Mouse (Mus musculus): ENCODE measurements around the gene Gemin7. TPM values are rescaled to one million over a fixed set of nuclear protein-coding genes. Genes with fewer than 3 reads are reported as not detected.
A peak's percentile ranks its signal among the peaks of the same experiment; 100 is the strongest.
"Not testable (repeated sequence)": the region's sequence is repeated elsewhere in the genome, so short reads cannot be mapped to it uniquely, and the experiment has no call there.

Gemin7 gene
- 41.0 and 56.4 TPM in 2 replicates for total RNA-seq (2017)

DNA sequence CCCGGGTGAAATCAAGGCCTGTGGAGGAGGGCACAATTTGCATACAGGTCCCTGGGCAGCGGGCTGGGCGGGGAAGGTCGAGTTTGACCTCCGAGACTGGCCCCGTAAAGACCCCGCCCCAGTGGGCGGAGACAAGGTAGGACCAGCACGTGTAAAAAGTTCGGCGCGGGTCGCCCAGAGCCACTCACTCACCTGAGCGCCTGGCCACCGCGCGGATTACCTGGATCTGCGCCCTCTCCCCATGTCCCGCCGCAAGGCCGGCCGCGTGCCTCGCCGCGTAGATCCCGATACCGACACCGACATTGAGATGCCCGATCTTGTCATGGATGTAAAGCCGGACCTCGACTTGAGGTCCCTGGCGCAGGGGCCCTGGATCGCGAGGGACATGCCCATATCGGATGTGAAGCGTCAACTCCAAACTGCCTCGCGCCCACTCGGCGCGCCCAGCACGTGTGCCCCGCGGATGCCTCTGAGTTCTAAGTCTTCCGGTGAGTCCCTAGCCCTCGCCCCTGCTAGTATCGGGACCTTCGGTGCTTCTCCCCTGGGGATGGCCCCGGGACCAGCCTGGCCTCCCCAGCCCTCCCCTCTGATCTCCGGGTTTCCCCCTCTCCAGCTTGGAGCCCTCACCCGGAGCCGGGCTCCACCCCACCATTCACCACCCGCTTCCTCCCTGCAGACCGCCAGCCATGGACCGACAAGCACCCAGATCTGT, at the start of gene Gemin7, which contains the start of gene Zfp296:
Gene Gemin7, minus strand, starts transcription at position 455 of the 712 bp plus-strand sequence.
Gene Zfp296, plus strand, starts transcription at position 147 of the 712 bp plus-strand sequence.
- peak; percentile 45 for ATAC-seq (replicated peaks; ENCODE audit: low read depth, poor library complexity, severe bottlenecking)

DNA sequence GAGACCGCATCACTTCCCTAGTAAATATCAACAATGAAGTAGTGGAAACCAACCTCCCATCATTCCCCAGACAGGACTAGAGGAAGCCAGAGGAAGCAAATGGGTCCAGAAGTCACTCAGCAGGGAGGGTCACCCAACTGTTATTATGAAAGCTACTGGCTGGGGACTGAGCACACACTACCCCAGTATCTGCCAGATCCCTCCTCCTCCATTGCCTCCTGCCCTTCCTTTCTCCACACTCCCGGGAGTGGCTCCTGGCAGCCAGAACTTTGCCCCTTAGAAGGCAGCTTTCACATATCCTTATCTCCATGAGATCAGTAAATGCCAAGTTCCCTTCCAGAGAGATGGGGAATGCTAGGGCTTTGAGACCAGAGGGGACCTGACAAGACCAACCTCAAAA, 46.0 kb upstream of the Gemin7 start:
- ATAC-seq (replicated peaks; ENCODE audit: low read depth, poor library complexity, severe bottlenecking): no peak

DNA sequence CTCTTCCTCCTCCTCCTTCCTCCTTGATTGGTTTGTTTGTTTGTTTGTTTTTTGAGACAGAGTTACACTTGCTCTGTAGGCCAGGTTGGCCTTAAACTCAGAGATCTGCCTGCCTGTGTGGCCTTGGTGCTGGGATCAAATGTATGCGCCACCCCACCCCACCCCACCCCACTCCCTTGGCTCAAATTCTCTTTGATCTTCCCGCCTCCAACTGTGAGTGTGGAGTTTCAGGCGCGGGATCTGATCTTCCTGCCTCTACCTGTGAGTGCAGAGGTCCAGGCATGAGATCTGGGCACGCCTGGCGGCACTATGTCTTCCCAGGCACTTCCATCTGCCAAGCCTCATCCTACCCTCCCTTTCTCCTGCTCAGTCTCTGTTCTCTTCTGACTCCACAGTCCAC, 44.8 kb upstream of the Gemin7 start:
- no peak for ATAC-seq (replicated peaks; ENCODE audit: low read depth, poor library complexity, severe bottlenecking)

DNA sequence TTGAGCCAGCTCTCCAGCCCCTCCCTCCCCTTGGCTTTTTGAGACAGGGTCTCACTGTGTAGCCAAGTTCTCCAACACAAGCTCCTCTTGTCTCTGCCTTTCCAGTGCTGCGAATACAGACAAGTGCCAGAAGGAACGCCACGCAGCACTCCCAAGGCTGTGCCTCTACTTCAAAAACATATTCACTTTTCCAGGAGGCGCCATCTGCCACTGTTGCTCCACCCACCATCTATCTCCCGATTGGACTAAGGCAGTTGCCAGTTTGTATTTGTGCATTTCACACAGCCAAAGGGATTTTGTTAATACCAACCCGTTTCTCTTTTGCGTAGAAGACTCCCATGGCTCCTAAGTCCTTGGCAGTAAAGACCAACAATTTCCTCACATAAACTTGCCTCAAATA, 43.4 kb upstream of the Gemin7 start:
- ATAC-seq (replicated peaks; ENCODE audit: low read depth, poor library complexity, severe bottlenecking): no peak

DNA sequence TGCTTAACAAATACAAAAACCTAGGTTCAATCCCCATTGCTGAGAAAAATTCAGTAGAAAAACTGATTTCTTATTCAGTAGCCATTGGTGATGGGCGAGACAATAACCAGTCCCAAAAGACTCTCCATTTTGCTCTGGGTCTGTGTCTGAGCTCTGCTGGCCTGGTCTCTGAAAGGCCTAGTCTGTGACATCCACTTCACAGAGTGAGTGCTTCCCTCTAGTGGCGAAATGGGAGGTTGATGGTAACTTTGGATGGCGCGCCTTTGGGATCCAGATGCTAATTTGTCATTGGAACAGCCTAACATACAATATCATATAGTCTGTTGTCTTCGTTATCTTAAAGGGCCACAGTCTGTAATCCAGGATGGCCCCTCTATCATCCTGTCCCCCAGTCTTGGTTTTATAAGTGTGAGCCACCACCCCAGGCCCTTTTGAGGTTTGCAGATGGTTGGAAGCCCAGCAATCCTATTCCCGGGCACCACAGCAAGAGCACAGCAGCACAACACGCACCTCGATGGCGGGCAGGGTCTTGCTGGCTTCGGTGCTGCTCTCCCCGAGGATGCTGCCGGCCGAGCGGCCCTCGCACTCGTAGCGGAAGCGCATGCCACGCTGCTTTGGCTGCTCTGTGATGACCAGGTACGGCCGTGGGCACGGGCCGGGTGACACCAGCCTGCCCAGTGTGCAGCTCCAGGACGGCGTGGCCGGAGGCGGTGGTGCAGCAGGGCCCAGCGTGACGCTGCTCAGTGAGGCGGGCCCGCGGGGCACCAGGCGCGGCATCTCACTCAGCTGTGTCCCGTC, 41.8 kb upstream of the Gemin7 start:
- peak; percentile 95 for ATAC-seq (replicated peaks; ENCODE audit: low read depth, poor library complexity, severe bottlenecking)

DNA sequence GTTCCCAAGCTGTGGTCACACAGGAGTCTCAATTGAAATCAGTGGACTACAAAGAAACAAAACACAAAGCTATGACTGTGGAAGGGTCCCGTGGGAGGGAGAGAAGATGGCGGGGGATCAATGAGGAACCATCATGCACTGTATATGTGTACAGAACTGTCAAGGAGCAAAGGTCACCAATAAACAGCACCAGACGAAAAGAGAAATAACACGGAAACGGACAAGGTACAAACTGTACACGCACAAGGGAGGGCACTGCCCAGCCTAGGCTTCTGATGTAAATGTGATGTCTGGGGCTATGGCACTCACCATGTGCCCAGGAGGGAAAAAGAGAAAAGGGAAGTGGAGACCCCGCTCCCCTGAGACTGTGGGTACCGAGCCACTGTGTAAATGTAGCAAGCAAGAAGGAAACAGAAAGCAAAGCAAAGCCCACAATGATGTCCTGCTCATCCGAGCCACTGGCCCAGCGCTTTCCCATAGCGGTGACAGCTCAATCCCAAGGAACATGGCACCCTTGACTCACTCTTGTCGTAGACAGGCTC, 37.7 kb upstream of the Gemin7 start:
- ATAC-seq (replicated peaks; ENCODE audit: low read depth, poor library complexity, severe bottlenecking): peak; percentile 31

DNA sequence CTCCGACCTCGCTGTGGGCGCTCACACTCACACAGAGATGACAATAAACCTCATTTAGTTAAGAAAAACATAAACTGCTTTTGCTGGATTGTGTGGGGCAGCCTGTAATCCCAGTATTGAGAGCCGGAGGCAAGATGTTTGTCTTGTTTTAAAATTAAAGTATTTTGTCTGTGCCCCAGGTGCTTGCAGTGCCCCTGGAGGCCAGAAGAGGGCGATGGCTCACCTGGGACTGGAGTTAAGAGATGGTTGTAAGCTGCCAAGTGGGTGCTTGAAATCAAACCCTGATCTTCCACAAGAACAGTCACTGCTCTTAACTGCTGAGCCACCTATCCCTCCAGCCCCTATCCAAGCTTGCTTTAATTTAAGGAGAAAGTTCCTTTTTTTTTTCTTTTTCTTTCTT, 33.6 kb upstream of the Gemin7 start:
- ATAC-seq (replicated peaks; ENCODE audit: low read depth, poor library complexity, severe bottlenecking): no peak

DNA sequence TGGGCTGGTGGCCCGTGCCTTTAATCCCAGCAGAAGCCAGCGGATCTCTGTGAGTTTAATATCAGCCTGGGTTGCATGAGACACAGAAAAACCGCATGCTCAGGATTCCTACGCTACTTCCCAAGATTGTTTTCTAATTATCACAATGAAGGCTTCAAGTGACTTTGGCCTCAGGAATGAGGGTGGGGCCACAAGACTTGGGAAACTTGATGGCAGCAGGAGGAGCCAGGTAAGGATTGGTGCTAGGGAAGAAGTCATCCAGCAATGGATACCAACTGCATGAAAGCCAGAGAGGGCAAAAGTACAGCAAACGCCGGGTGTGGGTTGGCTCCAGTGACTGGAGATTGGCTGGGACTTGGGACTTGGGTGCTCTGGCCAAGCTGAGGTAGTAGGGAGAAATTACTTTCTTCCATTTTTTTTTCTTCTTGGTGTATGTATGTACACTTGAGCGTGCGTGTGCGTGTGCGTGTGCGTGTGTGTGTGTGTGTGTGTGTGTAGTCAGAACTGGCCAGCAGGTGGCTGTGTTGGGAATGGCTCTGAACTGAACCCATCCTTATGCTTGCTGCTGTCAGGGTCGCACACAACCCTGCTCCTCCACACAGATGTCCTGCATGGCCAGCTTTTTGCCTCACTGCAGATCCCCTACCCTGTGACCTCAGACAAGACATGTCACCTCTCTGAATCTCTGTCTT, 32.4 kb upstream of the Gemin7 start:
- ATAC-seq (replicated peaks; ENCODE audit: low read depth, poor library complexity, severe bottlenecking): no peak

DNA sequence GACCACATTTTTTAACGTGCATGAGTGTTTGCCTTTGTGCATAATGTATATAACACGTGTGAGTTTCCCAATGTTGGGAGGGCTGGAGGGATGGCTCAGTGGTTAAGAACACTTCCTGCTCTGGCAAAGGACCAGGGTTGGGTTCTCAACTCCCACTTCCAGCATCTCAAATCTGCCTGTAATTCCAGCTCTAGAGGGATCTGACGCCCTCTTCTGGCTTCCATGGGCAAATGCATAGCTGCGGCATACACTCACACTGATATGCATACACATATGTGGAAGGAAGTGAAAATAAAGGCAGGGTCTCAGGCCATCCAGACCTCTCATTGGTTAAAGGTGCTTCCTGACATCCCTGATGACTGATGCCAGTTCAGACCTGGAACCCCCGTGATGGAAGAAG, 29.9 kb upstream of the Gemin7 start:
- no peak for ATAC-seq (replicated peaks; ENCODE audit: low read depth, poor library complexity, severe bottlenecking)

DNA sequence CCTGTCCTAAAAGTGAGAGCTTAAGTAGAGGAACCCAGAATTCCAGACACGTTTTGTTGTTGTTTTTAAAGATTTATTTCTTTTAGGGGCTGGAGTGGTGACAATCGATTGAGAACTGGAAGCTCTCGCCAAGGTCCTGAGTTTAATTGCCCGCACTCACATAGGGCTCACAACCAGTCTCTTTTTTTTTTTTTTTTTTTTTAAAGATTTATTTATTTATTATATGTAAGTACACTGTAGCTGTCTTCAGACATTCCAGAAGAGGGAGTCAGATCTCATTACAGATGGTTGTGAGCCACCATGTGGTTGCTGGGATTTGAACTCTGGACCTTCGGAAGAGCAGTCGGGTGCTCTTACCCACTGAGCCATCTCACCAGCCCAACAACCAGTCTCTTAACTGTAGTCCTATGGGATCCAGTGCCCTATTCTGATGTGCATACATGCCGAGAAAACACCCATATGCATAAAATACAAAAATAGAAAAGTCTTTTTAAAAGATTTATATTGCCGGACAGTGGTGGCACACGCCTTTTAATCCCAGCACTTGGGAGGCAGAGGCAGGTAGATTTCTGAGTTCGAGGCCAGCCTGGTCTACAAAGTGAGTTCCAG, 27.3 kb upstream of the Gemin7 start:
- ATAC-seq (replicated peaks; ENCODE audit: low read depth, poor library complexity, severe bottlenecking): not testable (repeated sequence)

DNA sequence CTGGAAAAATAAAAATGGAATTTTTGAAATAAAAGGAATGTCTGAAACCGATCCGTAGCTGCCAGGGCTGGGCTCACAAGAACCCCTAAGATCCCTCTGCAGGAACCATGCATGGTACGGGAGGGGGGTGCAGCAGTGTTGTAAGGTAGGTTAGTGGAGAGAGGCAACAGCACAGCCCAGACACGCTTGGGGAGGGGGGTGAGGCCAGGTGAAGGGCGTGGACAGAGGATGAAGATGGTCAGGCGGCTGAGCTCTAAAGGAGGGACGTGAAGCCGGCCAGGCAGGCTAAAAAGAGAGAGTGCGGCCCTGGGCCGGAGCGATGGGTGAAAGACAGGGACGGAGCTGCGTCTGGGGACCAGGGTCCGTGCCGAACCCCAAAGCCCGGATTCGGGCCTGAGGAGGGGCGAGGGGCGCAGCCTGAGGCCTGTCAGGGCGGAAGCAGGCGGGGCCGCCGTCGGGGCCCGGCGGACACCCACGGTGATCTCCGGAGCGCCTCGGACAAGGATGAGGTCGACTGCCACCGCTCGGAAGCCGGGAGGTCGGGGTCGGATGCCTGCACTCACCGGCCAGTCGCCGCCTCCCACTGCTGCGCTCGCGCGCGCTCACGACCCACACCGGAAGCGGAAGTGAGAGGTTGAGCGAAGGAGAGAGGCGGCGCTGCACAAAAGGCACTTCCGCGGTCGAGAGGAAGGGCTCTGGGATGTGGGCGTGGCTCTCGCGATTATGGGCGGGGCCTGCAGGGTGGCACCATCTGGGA, 26.6 kb upstream of the Gemin7 start, which contains the start of gene Clasrp:
Gene Clasrp, minus strand, starts transcription at position 638 of the 757 bp plus-strand sequence.
- ATAC-seq (replicated peaks; ENCODE audit: low read depth, poor library complexity, severe bottlenecking): peak; percentile 99

DNA sequence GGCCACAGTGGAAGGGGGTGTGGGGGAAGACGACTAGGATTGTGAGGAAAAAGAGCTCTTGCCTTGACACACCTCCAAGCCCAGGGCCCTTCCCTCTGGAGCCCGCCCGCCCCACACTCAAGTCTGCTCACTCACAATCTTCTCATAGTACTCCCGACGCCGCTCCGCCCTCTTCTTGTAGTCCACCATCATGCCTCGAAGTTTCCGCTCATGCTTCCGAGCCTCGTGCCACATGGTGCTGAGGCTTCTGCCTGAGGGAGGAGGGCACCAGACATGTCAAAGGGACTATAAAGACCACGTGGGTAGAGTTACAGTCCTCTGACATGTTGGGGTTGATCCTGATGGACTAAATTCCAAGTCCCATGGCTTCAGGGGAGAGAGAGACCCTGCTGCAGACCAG, 25.7 kb upstream of the Gemin7 start:
- no peak for ATAC-seq (replicated peaks; ENCODE audit: low read depth, poor library complexity, severe bottlenecking)

DNA sequence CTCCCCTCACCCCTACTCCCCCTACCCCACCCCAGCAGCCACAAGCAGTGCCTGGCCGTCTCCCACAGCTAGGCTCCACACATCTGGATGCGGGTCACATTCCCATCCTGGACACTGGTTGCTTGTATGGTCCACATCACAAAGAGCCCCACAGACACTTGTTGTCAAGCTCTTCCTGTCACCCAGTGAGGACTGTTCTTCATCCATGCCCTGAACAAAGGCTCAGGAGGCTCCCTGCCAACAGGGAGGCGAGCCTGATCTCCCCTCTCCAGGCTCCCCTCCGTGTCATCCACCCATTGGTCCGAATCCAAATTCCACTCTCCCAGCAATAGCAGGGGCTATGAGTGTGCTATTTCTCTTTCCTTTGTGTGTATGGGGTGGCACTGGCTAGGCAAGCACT, 23.2 kb upstream of the Gemin7 start:
- ATAC-seq (replicated peaks; ENCODE audit: low read depth, poor library complexity, severe bottlenecking): no peak

DNA sequence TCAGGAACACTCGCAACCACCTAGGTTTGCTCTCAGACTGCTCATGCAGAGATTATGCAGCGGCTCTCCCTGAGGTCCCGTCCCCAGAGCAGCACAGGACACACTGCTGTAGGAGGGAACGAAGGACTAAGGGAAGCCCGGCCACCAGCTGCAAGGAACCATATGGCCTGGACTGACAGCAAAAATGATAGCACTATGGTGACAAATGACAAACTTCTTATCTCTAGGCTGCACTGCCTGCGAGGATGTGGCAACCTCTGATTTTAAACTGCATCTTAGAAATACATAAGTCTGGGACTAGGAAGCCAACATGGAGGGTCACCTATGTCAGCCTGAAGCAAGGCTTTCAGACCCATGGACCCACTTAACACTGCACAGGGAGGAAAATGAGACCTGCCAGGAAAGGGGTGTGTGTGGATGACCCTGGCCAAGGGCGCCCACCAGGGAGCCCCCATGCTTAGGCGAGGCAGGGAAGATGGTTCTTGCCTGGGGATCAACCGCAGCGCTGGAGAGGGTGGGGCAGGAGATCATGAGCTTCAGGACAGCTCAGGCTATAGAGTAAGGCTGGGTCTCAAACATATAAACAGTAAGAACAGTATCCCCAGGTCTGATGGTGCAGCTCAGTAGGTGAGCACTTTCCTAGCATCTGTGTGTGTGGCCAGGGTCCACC, 15.8 kb upstream of the Gemin7 start:
- ATAC-seq (replicated peaks; ENCODE audit: low read depth, poor library complexity, severe bottlenecking): peak; percentile 22; the same call in 1 of the 2 replicates

DNA sequence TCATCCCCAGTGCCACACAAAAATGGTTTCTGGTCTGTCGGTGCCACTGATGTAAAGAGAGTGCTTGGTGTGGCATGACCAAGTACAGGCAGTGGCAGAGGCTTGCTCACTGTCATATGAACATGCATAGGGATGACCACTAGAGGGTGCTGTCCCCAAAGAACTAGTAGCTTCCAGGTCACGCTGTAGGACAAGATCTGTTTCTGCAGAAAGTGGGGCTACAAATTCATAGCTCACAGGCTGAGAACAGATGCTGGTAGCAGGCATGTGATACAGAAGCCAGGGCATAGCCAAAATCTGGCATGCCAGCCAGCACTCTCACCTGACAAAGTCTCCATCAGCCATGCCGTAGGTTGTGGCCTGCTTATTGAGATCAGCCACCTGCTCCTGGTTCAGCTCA, 12.5 kb upstream of the Gemin7 start:
- peak; percentile 82 for ATAC-seq (replicated peaks; ENCODE audit: low read depth, poor library complexity, severe bottlenecking)

DNA sequence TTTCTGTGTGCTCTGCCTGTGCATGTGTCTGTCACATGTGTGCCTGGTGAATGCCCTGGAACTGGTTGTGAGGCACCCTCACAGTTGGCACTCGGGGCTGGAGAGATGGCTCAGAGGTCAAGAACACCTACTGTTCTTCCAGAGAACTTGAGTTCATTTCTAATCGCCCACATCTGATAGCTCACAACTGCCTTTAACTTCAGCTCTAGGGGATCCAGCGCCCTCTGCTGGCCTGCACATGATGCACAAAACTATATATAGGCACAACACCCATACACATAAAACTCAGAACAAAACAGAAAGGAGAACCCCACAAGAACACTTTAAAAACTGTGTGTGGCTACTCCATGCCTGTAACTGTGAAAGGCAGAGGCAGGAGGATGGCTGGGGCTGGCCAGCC, 11.8 kb upstream of the Gemin7 start:
- ATAC-seq (replicated peaks; ENCODE audit: low read depth, poor library complexity, severe bottlenecking): peak; percentile 35; the same call in 1 of the 2 replicates

DNA sequence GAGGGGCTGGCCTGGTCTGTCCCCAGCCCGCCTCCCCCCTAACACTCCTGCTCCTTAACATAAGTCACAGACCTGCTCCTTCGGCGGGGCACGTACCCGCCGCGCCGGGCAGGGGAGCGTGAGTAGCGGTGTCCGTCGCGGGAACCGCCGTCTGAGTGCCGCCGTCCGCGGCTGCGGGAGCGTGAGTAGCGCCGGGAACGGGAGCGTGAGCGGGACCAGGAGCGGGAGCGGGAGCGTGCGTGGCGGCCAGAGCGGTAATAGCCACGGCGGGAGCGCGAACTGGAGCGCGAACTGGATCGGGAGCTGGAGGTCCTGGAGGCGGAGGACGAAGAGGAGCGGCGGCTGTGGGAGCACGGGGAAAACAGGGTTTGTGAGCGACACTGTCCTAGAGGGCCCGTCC, 8.9 kb upstream of the Gemin7 start:
- no peak for ATAC-seq (replicated peaks; ENCODE audit: low read depth, poor library complexity, severe bottlenecking)

DNA sequence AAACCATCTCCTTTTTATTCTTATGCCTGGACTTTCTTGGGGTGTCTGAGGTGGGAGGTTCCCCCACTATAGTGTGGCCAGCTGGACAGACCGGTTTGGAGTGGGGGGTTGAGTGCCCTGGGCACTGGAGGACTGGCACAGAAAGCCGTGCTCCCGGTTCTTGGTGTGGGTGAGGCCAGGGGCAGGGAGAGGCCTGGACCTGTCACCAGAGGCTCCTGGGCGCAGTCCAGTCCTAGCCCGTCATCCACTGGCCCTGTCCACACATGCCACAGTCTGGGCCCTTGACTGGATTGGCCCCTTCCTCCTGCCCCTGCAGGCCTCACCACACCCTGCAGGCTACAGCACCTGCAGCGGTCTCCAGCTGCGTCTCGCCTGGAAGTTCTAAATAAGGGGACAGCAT, 3.2 kb upstream of the Gemin7 start:
- ATAC-seq (replicated peaks; ENCODE audit: low read depth, poor library complexity, severe bottlenecking): no peak

DNA sequence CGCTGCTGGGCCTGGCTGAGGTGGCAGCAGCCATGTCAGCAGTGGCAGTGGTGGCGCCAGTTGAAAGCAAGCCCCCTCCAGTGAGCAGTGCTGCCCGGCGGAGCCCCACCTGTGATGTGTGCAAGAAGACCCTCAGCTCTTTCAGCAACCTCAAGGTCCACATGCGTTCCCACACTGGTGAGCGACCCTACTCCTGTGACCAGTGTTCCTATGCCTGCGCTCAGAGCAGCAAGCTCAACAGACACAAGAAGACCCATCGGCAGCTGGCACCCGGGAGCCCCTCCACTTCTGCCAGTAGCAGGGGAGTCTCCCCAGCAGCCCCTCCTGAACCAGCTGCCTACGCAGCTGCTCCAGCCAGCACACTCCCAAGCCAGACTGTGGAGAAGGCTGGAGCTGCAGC, 2.4 kb upstream of the Gemin7 start:
- no peak for ATAC-seq (replicated peaks; ENCODE audit: low read depth, poor library complexity, severe bottlenecking)
